Mouse (Mus musculus): ENCODE data around the gene Olfr1198.

The Olfr1198 gene

GRCm38 (mm10) chr2:88751270-88751669 is at the start of gene Olfr1198:
Olfr1198 (minus strand) TSS chr2:88751370.
- no peak for DNase-seq (ENCODE audit: low spot score in 2 of 2)

GRCm38 (mm10) chr2:88792736-88793135 is 41.6 kb upstream of the Olfr1198 start, which contains the start of gene Olfr1201:
Olfr1201 (plus strand) TSS chr2:88793036.
- DNase-seq (ENCODE audit: low spot score in 2 of 2): no peak

GRCm38 (mm10) chr2:88770388-88770787 is 19.2 kb upstream of the Olfr1198 start, which contains the start of gene Olfr1200:
Olfr1200 (minus strand) TSS chr2:88770488.
- no peak for DNase-seq (ENCODE audit: low spot score in 2 of 2)

- DNase-seq (ENCODE audit: low spot score in 2 of 2): no peak
Measured at GRCm38 (mm10) chr2:88760369-88760768, 9.2 kb upstream of the Olfr1198 start, which contains the start of gene Olfr1199. Olfr1199 (minus strand) TSS chr2:88760469.

GRCm38 (mm10) chr2:88743379-88743778 is 7.8 kb downstream of the Olfr1198 start:
- DNase-seq (ENCODE audit: low spot score in 2 of 2): no peak

GRCm38 (mm10) chr2:88732266-88732665 is 18.9 kb downstream of the Olfr1198 start, which contains the start of gene Olfr1197:
Olfr1197 (minus strand) TSS chr2:88732366.
- DNase-seq (ENCODE audit: low spot score in 2 of 2): no peak

- no peak for DNase-seq (ENCODE audit: low spot score in 2 of 2)
Measured at GRCm38 (mm10) chr2:88704497-88704896, 46.7 kb downstream of the Olfr1198 start, which contains the start of gene Olfr1196. Olfr1196 (minus strand) TSS chr2:88704597.
